Mouse (Mus musculus) frontal cortex, postnatal 14 days (tissue): ENCODE measurements around the gene Clk4.

Source experiments
- DNase-seq, 2 experiments: peaks; one replicate each; pipeline ENCODE4 v3.0.0; 2022; ENCODE audit warnings: low spot score in 2 of 2

Clk4 gene

DNA sequence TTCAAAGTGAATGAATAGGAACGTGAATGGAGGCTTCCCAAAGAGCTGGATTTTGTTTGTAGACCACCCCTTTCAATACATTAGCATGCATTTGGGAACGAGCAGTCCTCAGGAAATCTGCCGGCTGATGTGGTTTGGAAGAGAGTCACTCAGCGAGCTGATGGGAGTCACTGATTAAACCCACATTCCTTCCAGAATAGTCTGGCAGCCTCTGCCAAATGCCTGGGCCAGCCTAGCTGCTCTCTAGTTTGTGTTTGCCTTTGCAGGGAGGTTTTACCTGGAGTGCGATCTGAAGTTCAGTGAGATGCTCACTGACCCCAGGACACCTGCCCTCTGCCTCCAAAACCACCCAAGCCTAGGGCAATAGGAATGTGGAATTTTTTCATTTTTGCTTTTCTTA is 46.8 kb downstream of the Clk4 start:
- DNase-seq = no peak

DNA sequence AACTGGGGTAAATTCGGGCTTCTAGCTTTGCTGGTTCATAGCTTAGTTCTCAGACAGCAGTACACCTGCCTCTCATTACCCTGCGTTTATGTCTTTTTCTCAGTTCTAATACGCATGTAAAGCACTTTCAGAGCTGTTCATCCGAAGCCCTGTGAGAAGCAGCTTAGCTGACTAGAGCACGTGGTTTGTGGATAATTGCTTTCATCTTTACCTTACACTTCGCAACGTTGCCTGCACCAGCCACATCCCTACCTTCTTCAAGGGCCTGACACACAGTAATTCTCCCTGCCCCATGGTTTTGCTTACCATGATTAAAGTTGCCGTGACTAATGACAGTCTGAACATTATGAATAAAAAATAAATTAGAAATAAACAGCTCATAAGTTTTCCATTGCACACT is 50.3 kb downstream of the Clk4 start:
- no peak for DNase-seq

DNA sequence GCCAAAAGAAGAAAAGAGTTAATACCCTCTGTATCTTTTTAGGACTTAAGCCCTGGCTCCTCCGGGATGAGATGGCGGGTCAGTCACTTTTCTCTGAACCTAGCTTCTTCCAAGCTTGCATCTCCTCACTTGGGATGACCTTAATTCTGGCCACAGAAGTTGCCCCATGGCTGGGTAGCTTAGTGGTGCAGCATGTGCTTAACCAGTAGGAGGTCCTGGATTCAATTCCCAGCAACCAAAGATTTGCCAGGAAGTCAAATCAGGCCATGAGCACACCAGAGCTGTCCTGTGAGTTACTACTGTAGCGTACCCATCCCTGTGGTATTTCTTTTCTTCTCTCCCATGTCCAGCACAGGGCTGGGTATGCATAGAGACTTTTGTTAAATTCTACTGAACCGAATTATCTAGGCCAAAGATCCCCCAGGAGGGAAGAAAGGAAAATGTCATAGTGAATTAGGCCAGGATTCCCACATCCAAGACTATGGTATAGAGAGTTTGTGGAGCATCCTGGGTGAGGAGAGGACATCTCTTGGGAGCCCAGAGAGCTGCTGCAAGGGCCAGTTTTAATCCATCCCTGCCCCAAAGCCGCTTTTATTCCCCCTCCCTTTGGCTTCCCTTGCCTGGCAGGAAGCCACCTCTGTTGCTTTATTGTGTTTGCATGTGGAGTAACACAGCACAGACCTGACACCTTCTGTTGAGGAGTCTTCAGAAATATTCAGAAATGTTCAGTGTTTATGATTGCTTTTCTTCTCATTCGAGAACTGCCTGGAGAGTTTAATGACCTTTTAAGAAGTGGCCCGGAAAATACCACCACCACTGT is 54.7 kb downstream of the Clk4 start:
- no peak for DNase-seq

DNA sequence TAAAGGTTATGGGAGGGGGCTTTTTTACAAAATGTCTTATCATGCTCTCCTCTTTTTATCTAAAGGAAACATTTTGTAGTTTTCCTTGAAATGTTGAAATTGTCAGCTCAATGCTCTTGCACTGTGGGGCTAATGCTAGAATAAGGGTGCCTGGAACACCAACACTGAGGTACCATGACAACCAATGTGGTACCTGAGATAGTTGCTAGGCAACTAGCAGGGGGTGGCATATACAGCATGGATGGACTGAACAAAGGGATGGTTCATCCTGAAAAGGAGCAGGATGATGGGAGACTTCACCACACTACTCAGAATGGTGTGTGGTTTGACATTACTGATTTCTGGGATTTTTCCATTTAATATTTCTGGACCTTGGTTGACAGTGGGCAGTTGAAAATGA is 59.1 kb downstream of the Clk4 start:
- no peak for DNase-seq

DNA sequence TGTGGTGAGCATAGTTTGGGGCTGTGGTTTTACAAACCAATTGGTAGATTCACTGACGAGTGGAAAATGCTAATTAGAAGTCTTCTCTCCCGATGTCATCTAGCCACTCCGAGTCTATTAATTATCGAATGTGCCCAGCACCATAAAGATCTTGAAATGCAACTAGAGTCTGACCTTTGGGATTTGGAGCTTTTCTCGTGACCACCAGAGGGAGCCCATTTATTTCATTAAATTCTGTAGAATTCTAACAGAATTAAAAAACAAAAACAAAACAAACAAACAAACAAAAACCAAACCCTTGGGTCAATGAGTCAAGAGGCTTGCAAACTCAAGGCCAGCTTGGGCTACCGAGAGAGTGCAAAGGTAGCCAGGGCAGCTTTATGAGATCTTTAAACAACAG is 65.4 kb downstream of the Clk4 start:
- no peak for DNase-seq

DNA sequence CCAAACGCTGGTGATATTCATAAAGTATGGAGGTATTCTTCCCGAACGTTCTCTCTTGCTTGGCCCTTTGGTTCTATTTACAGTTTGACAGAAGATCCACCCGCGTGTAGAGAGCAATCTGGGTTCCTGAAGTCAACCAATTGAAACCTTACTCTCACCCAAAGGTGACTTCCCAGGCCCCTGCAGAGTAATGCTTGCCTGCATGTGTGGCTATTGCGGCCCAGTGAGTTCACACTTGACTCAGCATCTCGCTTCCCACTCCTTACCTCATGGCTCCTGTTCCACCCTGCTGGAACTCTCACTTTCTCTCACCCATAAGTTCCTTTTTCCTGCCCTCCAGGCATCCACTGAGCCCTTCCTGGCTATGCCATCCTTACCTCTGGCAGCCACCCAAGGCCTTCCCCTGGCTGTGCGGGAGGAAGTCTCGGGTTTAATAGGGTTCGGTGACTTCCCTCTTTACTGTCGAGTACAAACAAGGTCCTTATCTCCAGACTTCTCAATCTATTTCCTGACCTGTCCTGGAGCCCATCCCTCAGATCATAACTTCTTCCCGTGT is 66.9 kb downstream of the Clk4 start:
- no peak for DNase-seq

DNA sequence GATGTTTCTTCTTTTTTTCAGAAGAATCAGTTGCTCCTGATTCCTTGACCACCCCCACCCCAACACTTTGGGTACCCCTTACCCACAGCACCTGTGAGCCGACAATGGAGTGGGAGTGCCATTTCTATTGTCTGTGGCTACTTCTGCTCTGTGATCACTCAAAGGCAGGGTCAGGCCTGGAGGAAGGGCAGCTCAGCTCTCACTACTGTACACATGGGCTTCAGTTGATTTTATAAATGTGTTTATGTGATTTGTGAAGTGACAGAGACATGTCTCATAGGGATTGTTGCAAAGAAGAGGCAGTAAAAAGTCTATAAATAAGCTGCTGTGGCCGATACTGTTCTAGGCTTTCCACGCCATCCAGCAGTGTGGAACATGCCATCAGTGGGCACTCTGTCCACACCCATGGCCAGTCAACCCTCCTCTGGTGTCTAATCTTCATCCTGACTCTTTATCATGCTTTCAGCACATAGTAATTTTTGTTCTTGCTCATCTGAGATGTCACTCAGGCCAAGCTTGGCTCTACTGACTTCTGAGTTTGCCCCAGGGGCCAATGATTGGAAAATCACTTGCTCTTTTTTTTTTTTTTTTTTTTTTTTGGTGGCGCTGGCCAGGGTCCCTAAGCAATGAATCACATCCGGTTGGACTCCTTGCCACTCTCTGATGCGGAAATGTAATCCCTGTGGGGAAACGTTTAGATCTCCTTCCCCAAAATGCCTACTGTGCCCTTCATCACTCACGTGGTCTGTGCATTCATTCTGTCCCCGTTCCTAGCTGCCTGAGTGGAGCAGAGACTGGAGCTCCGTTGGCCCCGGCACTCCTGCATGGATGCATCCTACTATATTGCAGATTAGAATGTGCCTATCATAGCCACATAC is 68.5 kb downstream of the Clk4 start:
- no peak for DNase-seq
